Mouse (Mus musculus): Measurements from ENCODE around the gene Lce3f. TPM values are rescaled to one million over a fixed set of nuclear protein-coding genes. Genes with fewer than 3 reads are reported as not detected.

Gene Lce3f
- 81.7 and 147 TPM in 2 replicates for polyA plus RNA-seq (2015; fragmentation: Nextera tagmentation; extraction: Ambion mirVana)

- no peaks in the 10 kb centered on the region for H3K27me3 ChIP-seq
- no peak within 1 kb of the TSS for H3K27ac ChIP-seq (replicated peaks)
- H3K4me1 ChIP-seq, result no peaks in the 10 kb centered on the region
- H3K36me3 ChIP-seq, result no peaks in the 10 kb centered on the region
- H3K4me3 ChIP-seq (replicated peaks), result no peak within 1 kb of the TSS
- no peak for ATAC-seq (ENCODE audit: insufficient number of reproducible peaks, low FRiP score, low TSS enrichment, low read depth)
- no peak within 1 kb of the TSS for H3K9ac ChIP-seq
- H3K4me2 ChIP-seq (replicated peaks), result no peak within 1 kb of the TSS
- no peaks in the 10 kb centered on the region for H3K9me3 ChIP-seq (replicated peaks)
These were observed at the start of gene Lce3f for GRCm38 (mm10) chr3:92991926-92992325. Gene Lce3f (plus strand): TSS chr3:92992226.

- Histone ChIP-seq H3K27ac (replicated peaks) (no peak within 1 kb of the TSS), H3K4me3 (replicated peaks) (no peak within 1 kb of the TSS), H3K36me3 (no peaks in the 10 kb centered on the region), H3K4me1 (no peaks in the 10 kb centered on the region), H3K9me3 (replicated peaks) (no peaks in the 10 kb centered on the region), H3K4me2 (replicated peaks) (no peak within 1 kb of the TSS), H3K9ac (no peak within 1 kb of the TSS), H3K27me3 (no peaks in the 10 kb centered on the region)
- ATAC-seq (ENCODE audit: insufficient number of reproducible peaks, low FRiP score, low TSS enrichment, low read depth), result no peak
- 52% methylated on average over 1 of the region's 1 CpGs for WGBS
These were observed 47.8 kb upstream of the Lce3f start, which contains the start of gene Lce3c for GRCm38 (mm10) chr3:92944186-92944585. Gene Lce3c (plus strand): TSS chr3:92944486.

GRCm38 (mm10) chr3:92957090-92957489 lies 34.9 kb upstream of the Lce3f start, which contains the start of gene Lce3d:
Gene Lce3d (plus strand): TSS chr3:92957390.
- Histone ChIP-seq H3K9ac (no peak within 1 kb of the TSS), H3K4me2 (replicated peaks) (no peak within 1 kb of the TSS), H3K4me3 (replicated peaks) (no peak within 1 kb of the TSS), H3K27me3 (no peaks in the 10 kb centered on the region), H3K36me3 (no peaks in the 10 kb centered on the region), H3K9me3 (replicated peaks) (no peaks in the 10 kb centered on the region), H3K4me1 (no peaks in the 10 kb centered on the region), H3K27ac (replicated peaks) (no peak within 1 kb of the TSS)
- WGBS, result 91% methylated on average over 1 of the region's 1 CpGs
- ATAC-seq (ENCODE audit: insufficient number of reproducible peaks, low FRiP score, low TSS enrichment, low read depth), result no peak

- no peak within 1 kb of the TSS for H3K9ac ChIP-seq
- H3K4me3 ChIP-seq (replicated peaks), result no peak within 1 kb of the TSS
- H3K27me3 ChIP-seq, result no peaks in the 10 kb centered on the region
- ATAC-seq (ENCODE audit: insufficient number of reproducible peaks, low FRiP score, low TSS enrichment, low read depth), result no peak
- H3K27ac ChIP-seq (replicated peaks), result no peak within 1 kb of the TSS
- no peaks in the 10 kb centered on the region for H3K4me1 ChIP-seq
- no peaks in the 10 kb centered on the region for H3K9me3 ChIP-seq (replicated peaks)
- no peaks in the 10 kb centered on the region for H3K36me3 ChIP-seq
- 84% methylated on average over 2 of the region's 2 CpGs for WGBS
- H3K4me2 ChIP-seq (replicated peaks), result no peak within 1 kb of the TSS
These were observed 25.3 kb upstream of the Lce3f start, which contains the start of gene Lce3e for GRCm38 (mm10) chr3:92966761-92967160. Gene Lce3e (plus strand): TSS chr3:92967061.

- Histone ChIP-seq H3K27me3 (no peaks in the 10 kb centered on the region), H3K4me1 (no peaks in the 10 kb centered on the region)
These were observed 13.5 kb upstream of the Lce3f start for GRCm38 (mm10) chr3:92978484-92978883.

GRCm38 (mm10) chr3:92998691-92999090 lies 6.7 kb downstream of the Lce3f start:
- no peaks in the 10 kb centered on the region for H3K27me3 ChIP-seq
- no peak overlapping the region for H3K27ac ChIP-seq (replicated peaks)
- H3K4me2 ChIP-seq (replicated peaks), result no peak overlapping the region
- H3K4me3 ChIP-seq (replicated peaks), result no peak overlapping the region
- WGBS, result 3% methylated on average over 7 of the region's 7 CpGs
- no peaks in the 10 kb centered on the region for H3K36me3 ChIP-seq
- H3K9me3 ChIP-seq (replicated peaks), result no peaks in the 10 kb centered on the region
- no peak overlapping the region for H3K9ac ChIP-seq
- ATAC-seq (ENCODE audit: insufficient number of reproducible peaks, low FRiP score, low TSS enrichment, low read depth), result no peak
- no peaks in the 10 kb centered on the region for H3K4me1 ChIP-seq

More at GRCm38 (mm10) chr3:92978484-92978883, 13.5 kb upstream of the Lce3f start:
- H3K4me2 ChIP-seq (replicated peaks), result no peak overlapping the region
- no peak for ATAC-seq (ENCODE audit: insufficient number of reproducible peaks, low FRiP score, low TSS enrichment, low read depth)
- 71% methylated on average over 2 of the region's 2 CpGs for WGBS
- no peaks in the 10 kb centered on the region for H3K9me3 ChIP-seq (replicated peaks)
- no peaks in the 10 kb centered on the region for H3K36me3 ChIP-seq
- no peak overlapping the region for H3K9ac ChIP-seq
- no peak overlapping the region for H3K27ac ChIP-seq (replicated peaks)
- no peak overlapping the region for H3K4me3 ChIP-seq (replicated peaks)

- WGBS, result 67% methylated on average over 3 of the region's 3 CpGs
- ATAC-seq (ENCODE audit: insufficient number of reproducible peaks, low FRiP score, low TSS enrichment, low read depth), result no peak
- Histone ChIP-seq H3K27me3 (no peaks in the 10 kb centered on the region), H3K36me3 (no peaks in the 10 kb centered on the region), H3K9me3 (replicated peaks) (no peaks in the 10 kb centered on the region), H3K4me3 (replicated peaks) (no peak overlapping the region), H3K4me2 (replicated peaks) (no peak overlapping the region), H3K4me1 (no peaks in the 10 kb centered on the region), H3K27ac (replicated peaks) (no peak overlapping the region), H3K9ac (no peak overlapping the region)
These were observed 8.6 kb downstream of the Lce3f start for GRCm38 (mm10) chr3:93000621-93001020.

- Histone ChIP-seq H3K27ac (replicated peaks) (no peak overlapping the region), H3K27me3 (no peaks in the 10 kb centered on the region), H3K4me1 (no peaks in the 10 kb centered on the region), H3K9ac (no peak overlapping the region), H3K4me2 (replicated peaks) (no peak overlapping the region), H3K4me3 (replicated peaks) (no peak overlapping the region), H3K9me3 (replicated peaks) (no peaks in the 10 kb centered on the region), H3K36me3 (no peaks in the 10 kb centered on the region)
- no peak for ATAC-seq (ENCODE audit: insufficient number of reproducible peaks, low FRiP score, low TSS enrichment, low read depth)
- 54% methylated on average over 4 of the region's 4 CpGs for WGBS
These were observed 10.8 kb downstream of the Lce3f start for GRCm38 (mm10) chr3:93002843-93003242.

GRCm38 (mm10) chr3:93014378-93014801 lies 22.4 kb downstream of the Lce3f start:
- Histone ChIP-seq H3K4me2 (replicated peaks) (peak overlapping the region; percentile 85), H3K9ac (no peak overlapping the region), H3K27ac (replicated peaks) (0 out of 2 replicates have a peak overlapping the region, but pooled peaks have one; percentile 11), H3K9me3 (replicated peaks) (no peaks in the 10 kb centered on the region), H3K36me3 (no peaks in the 10 kb centered on the region), H3K4me1 (no peaks in the 10 kb centered on the region), H3K27me3 (no peaks in the 10 kb centered on the region), H3K4me3 (replicated peaks) (peak overlapping the region; percentile 50)
- WGBS, result under 1% methylated on average over 24 of the region's 24 CpGs
- ATAC-seq (ENCODE audit: insufficient number of reproducible peaks, low FRiP score, low TSS enrichment, low read depth), result peak; percentile 63

GRCm38 (mm10) chr3:93014871-93015270 lies 22.8 kb downstream of the Lce3f start:
- Histone ChIP-seq H3K4me1 (no peaks in the 10 kb centered on the region), H3K36me3 (no peaks in the 10 kb centered on the region), H3K4me3 (replicated peaks) (peak overlapping the region; percentile 50), H3K9me3 (replicated peaks) (no peaks in the 10 kb centered on the region), H3K9ac (no peak overlapping the region), H3K27ac (replicated peaks) (no peak overlapping the region), H3K27me3 (no peaks in the 10 kb centered on the region), H3K4me2 (replicated peaks) (peak overlapping the region; percentile 85)
- ATAC-seq (ENCODE audit: insufficient number of reproducible peaks, low FRiP score, low TSS enrichment, low read depth), result no peak
- WGBS, result 24% methylated on average over 5 of the region's 5 CpGs

- Histone ChIP-seq H3K36me3 (no peaks in the 10 kb centered on the region), H3K27me3 (no peaks in the 10 kb centered on the region), H3K27ac (replicated peaks) (0 out of 2 replicates have a peak within 1 kb of the TSS, but pooled peaks have one; percentile 11), H3K9ac (no peak within 1 kb of the TSS), H3K4me2 (replicated peaks) (peak within 1 kb of the TSS; percentile 85), H3K9me3 (replicated peaks) (no peaks in the 10 kb centered on the region), H3K4me1 (no peaks in the 10 kb centered on the region), H3K4me3 (replicated peaks) (peak within 1 kb of the TSS; percentile 50)
- WGBS, result 56% methylated on average over 4 of the region's 4 CpGs
- no peak for ATAC-seq (ENCODE audit: insufficient number of reproducible peaks, low FRiP score, low TSS enrichment, low read depth)
These were observed 23.6 kb downstream of the Lce3f start, which contains the start of gene Crct1 for GRCm38 (mm10) chr3:93015460-93016104. Gene Crct1 (minus strand): TSS chr3:93015687.

GRCm38 (mm10) chr3:93018960-93019359 lies 26.9 kb downstream of the Lce3f start, which contains the start of gene Lce1m:
Gene Lce1m (minus strand): TSS chr3:93019060.
- H3K27me3 ChIP-seq, result no peaks in the 10 kb centered on the region

More at GRCm38 (mm10) chr3:93018960-93019359, 26.9 kb downstream of the Lce3f start, which contains the start of gene Lce1m:
- no peak within 1 kb of the TSS for H3K27ac ChIP-seq (replicated peaks)
- H3K4me1 ChIP-seq, result no peaks in the 10 kb centered on the region
- no peaks in the 10 kb centered on the region for H3K36me3 ChIP-seq
- WGBS, result 73% methylated on average over 2 of the region's 2 CpGs
- no peak for ATAC-seq (ENCODE audit: insufficient number of reproducible peaks, low FRiP score, low TSS enrichment, low read depth)
- H3K4me3 ChIP-seq (replicated peaks), result no peak within 1 kb of the TSS
- no peak within 1 kb of the TSS for H3K4me2 ChIP-seq (replicated peaks)
- H3K9me3 ChIP-seq (replicated peaks), result no peaks in the 10 kb centered on the region
- no peak within 1 kb of the TSS for H3K9ac ChIP-seq
